Mouse (Mus musculus): ENCODE data around the gene 3110082I17Rik.

- TF ChIP-seq POLR2A (IDR thresholded peaks at IDR 0.05; ENCODE audit: extremely low read depth, insufficient read depth, low read length): no peak
- no peak for TF ChIP-seq CTCF (IDR thresholded peaks at IDR 0.05; ENCODE audit: low read depth, low read length)
These were observed 28.0 kb downstream of the 3110082I17Rik start for GRCm38 (mm10) chr5:139432333-139432732.
